Mouse (Mus musculus) MEL (cell line): ENCODE measurements around the gene Kirrel3.

Experiments used
- RAD21 ChIP-seq: IDR thresholded peaks from 2 replicates; pipeline ENCODE4 v1.6.1; 2011; ENCODE audit warnings: mild to moderate bottlenecking, low read depth, low read length, improper control_type of control experiment
- ZMIZ1 ChIP-seq: IDR thresholded peaks from 2 replicates; pipeline ENCODE4 v1.6.1; 2012; ENCODE audit warnings: low read depth, mild to moderate bottlenecking, inconsistent platforms, low read length, improper control_type of control experiment, moderate library complexity

DNA sequence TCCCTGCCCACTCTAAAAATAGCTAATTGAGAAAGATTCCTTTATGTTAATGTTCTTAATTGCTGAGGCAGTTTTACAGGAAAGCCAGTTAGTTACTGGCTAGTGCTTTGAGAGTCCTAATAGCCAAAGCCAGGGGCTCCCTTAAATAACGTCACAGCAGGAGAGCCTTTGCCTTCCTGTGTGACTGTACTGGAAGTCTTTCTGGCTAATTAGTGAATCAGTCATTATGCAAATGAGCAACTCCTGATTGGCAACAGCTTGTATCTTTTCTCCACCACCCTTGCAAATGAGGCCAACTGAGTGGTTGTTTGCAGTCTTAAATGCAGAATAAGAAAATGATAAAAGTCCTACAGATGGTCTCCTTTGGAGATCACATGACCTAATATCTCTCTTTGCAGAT lies 226.3 kb downstream of the Kirrel3 start:
- TF ChIP-seq RAD21 (no peak), ZMIZ1 (no peak)
